Mouse (Mus musculus): Measurements from ENCODE around the gene Olfr169. TPM values are rescaled to one million over a fixed set of nuclear protein-coding genes. Genes with fewer than 3 reads are reported as not detected.

Gene Olfr169
- not detected for polyA plus RNA-seq (2017; shearing (Covaris generic))

GRCm38 (mm10) chr16:19571709-19572108 lies at the start of gene Olfr169:
Gene Olfr169 (minus strand): TSS chr16:19571809.

GRCm38 (mm10) chr16:19611782-19612181 lies 40.2 kb upstream of the Olfr169 start, which contains the start of gene Olfr170:
Gene Olfr170 (minus strand): TSS chr16:19611882.

GRCm38 (mm10) chr16:19535455-19535854 lies 36.2 kb downstream of the Olfr169 start, which contains the start of gene Olfr168:
Gene Olfr168 (minus strand): TSS chr16:19535555.

GRCm38 (mm10) chr16:19522166-19522565 lies 49.4 kb downstream of the Olfr169 start, which contains the start of gene Olfr167:
Gene Olfr167 (minus strand): TSS chr16:19522266.

Other genes with a start within 250 kb of the Olfr169 start
- gene Olfr165, start 148.7 kb downstream of the Olfr169 start, polyA plus RNA-seq (2017; shearing (Covaris generic)) = under 1 TPM in 1 of 2 experiments, not detected in 1; 0.09 TPM
- not detected for gene Olfr166, start 88.1 kb downstream of the Olfr169 start, polyA plus RNA-seq (2017; shearing (Covaris generic))
- gene Olfr167, start 49.5 kb downstream of the Olfr169 start, polyA plus RNA-seq (2017; shearing (Covaris generic)) = under 1 TPM in 1 of 2 experiments, not detected in 1; 0.29 TPM
- gene Olfr168, start 36.3 kb downstream of the Olfr169 start, polyA plus RNA-seq (2017; shearing (Covaris generic)) = not detected
- gene Olfr170, start 40.1 kb upstream of the Olfr169 start, polyA plus RNA-seq (2017; shearing (Covaris generic)) = under 1 TPM in 1 of 2 experiments, not detected in 1; 0.21 TPM
- under 1 TPM in 1 of 2 experiments, not detected in 1; 0.29 TPM for gene Olfr171, start 58.1 kb upstream of the Olfr169 start, polyA plus RNA-seq (2017; shearing (Covaris generic))
- gene Lamp3, start 134.6 kb upstream of the Olfr169 start, polyA plus RNA-seq (2017; shearing (Covaris generic)) = under 1 TPM in 1 of 2 experiments, not detected in 1; 0.05 TPM
- gene B3gnt5, start 188.4 kb upstream of the Olfr169 start, polyA plus RNA-seq (2017; shearing (Covaris generic)) = 1 to 10 TPM; 7.6 to 9.9 TPM

Measured in activated CD4-positive, CD25-positive, alpha-beta regulatory T cell (primary cell).